Mouse (Mus musculus) macrophage (primary cell): ENCODE results near the gene Ncan. TPM values are rescaled to one million over a fixed set of nuclear protein-coding genes. Genes with fewer than 3 reads are reported as not detected.

Source experiments
- H3K27ac ChIP-seq: fragments of 350-480 bp; formaldehyde crosslinking; 2 replicates; pipeline ENCODE4 v1.9.0; 2021
- H3K36me3 ChIP-seq: fragments of 350-480 bp; formaldehyde crosslinking; 2 replicates; pipeline ENCODE4 v1.9.0; 2021; ENCODE audit errors: inconsistent target
- H3K4me3 ChIP-seq: fragments of 350-480 bp; formaldehyde crosslinking; 2 replicates; pipeline ENCODE4 v1.9.0; 2021; ENCODE audit errors: inconsistent target
- H3K79me2 ChIP-seq: fragments of 350-480 bp; formaldehyde crosslinking; 2 replicates; pipeline ENCODE4 v1.9.0; 2021; ENCODE audit errors: inconsistent target
- WGBS: methylation state at CpG from one replicate; pipeline ENCODE4 v1.1.7; 2026; ENCODE audit warnings: inconsistent platforms; ENCODE audit not compliant: missing documents; 5-methylcytosine and 5-hydroxymethylcytosine counted together
- polyA plus RNA-seq: library from polyadenylated mRNA; stranded (reverse); fragments of 250-400 nt; gene quantifications from 3 replicates; pipeline ENCODE4 v1.2.4, GENCODE M21; 2018; ENCODE audit warnings: inconsistent platforms

Gene Ncan
- polyA plus RNA-seq, 1 experiment from 2014 or later = not detected

DNA sequence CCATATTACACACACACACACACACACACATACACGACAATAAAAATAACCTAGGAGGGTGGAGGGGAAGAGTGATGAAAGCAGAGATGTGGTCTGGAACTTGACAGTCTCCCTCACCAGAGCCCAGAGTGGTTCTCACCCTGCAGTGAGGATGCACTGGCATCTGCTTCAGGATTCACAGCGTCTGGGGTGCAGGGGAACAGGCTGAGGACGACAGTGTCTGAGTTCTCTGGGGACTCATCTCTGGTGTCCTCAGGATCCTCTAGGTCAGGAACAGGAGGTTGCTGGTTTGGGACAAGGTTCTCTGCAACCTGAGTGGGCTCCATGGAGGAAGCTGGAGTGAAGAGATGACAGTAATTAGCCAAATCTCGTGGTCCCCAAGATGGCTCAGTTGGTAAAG is 17.2 kb upstream of the Ncan start:
- Histone ChIP-seq H3K36me3 (peaks cover 43% of the 10 kb centered on the region), H3K4me3 (no peak overlapping the region; the same call in 1 of the 2 replicates), H3K27ac (no peak overlapping the region), H3K79me2 (peaks cover 21% of the 10 kb centered on the region)
- 81% methylated on average over 3 of the region's 4 CpGs for WGBS

DNA sequence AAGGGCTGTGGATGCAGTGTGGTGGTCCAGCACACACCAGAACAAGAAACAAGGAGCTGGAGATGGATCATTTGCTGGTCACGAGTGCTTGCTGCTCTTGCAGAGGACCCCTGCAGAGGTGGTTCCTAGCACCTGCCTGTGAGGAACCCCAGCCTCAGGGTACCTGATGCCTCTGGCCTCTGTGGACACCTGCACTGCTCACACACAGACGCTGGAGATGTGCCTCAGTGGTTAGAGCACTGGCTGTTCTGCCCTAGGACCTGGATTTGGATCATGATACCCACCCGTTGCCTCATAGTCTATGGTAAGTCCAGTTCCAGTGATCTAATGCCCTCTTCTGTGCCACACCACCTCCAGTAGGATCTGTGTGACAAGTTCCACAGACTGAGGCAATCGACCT is 15.9 kb upstream of the Ncan start:
- 92% methylated on average over 4 of the region's 4 CpGs for WGBS
- Histone ChIP-seq H3K79me2 (peaks cover 34% of the 10 kb centered on the region), H3K27ac (no peak overlapping the region), H3K36me3 (peaks cover 34% of the 10 kb centered on the region), H3K4me3 (no peak overlapping the region)

DNA sequence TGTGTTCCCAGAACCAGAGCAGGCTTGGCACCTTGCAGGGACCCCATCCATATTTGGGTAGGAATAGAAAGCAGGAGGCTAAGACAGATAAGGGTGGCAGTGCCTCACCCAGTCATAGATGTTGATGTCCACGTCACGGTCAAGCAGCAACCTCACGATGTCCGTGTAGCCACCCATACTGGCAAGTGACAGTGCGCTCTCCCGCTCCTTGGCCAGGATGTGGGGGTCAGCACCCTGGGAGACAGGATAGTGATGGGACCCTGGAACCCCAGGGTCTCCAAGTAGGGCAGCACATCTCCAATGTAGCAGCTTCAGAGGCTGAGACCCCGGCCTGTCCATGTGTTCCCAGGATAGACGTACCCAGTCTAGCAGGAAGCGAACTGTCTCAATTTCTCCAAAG is 14.3 kb upstream of the Ncan start:
- peaks cover 25% of the 10 kb centered on the region for H3K79me2 ChIP-seq
- no peak overlapping the region for H3K27ac ChIP-seq
- no peak overlapping the region for H3K4me3 ChIP-seq
- peaks cover 34% of the 10 kb centered on the region for H3K36me3 ChIP-seq
- WGBS = 93% methylated on average over 7 of the region's 9 CpGs

DNA sequence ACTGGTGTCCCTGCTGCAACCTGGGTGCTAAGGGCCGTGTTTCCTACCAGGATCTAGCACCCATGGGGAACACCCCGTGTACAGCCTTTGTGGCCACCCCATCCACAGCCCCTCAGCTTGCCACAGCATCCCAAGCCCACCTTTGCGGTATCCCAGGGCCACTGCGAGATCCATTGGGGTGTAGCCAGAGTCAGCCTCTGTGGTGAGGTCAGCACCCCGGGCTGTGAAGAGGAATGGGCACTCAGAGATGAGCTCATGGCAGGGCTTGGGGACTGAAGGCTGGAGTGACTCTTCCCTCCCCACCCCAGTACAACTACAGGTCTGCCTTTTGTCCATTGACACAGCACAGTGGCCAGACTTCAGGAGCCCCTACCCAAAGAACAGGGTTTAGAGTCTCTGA is 13.4 kb upstream of the Ncan start:
- 99% methylated on average over 5 of the region's 5 CpGs for WGBS
- peaks cover 24% of the 10 kb centered on the region for H3K79me2 ChIP-seq
- peaks cover 34% of the 10 kb centered on the region for H3K36me3 ChIP-seq
- no peak overlapping the region for H3K27ac ChIP-seq
- no peak overlapping the region for H3K4me3 ChIP-seq

DNA sequence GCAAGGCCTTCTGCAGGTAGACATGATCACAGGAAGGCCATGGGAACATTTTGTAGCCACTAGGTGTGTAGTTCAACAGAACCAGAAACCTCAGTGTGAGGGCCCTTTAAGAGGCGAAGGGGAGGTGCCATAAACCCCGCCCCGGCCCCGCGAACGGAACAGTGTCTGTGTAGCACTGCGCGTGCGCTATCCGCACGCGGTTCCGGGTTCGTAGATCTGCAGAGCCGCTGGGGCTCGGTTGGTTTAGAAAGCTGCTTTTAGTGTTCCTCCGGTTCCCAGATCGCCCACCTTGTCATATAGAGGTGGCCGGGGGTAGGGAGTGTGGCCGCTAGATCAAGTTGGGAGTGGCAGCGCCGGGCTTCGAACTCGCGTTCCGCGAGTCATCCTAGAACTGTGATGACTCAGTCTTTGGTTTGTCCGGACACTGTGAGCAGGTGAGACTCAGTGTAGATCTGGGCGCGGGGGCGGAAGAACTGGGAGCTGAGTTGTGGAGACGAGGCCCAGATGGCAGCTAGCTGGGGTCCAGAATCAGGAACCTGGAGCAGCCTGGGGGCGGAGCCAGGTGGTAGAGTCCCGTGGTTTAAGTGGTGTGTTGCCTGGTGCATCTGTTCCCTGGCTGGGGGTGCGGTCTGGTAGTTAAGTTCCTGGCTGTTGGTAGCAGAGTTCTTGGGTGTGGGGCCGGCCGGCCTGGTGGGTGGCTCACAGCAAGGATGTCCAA is 10.7 kb upstream of the Ncan start, which contains the start of gene Nr2c2ap:
Nr2c2ap (plus strand) TSS at position 168 of the 718 bp plus-strand sequence.
- H3K79me2 ChIP-seq = peaks cover 24% of the 10 kb centered on the region
- H3K27ac ChIP-seq = peak within 1 kb of the TSS; percentile 72
- peak within 1 kb of the TSS; percentile 98 for H3K4me3 ChIP-seq
- peaks cover 30% of the 10 kb centered on the region for H3K36me3 ChIP-seq
- WGBS = 0% methylated on average over 37 of the region's 37 CpGs

DNA sequence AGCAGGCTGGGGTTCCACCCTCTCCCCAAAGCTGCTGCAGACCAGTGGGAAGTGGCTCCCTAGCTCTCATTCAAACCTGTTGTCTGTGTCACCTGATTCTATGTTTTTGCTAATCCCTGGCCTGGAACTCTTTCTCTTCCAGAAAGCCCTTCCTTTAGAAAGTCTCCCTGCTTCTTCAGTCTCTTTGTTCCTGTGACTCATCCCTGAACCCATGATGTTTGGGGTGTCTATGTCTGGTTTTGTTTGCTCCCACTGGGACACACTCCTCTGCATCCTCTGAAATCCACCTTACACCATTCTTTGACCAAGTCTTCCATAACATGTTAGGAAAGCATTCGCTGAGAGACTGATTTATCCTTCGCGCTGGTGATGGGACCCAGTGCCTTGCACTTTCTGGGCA is 9.4 kb upstream of the Ncan start:
- WGBS = 93% methylated on average over 3 of the region's 3 CpGs
- Histone ChIP-seq H3K79me2 (peaks cover 24% of the 10 kb centered on the region), H3K27ac (no peak overlapping the region), H3K4me3 (no peak overlapping the region), H3K36me3 (peaks cover 18% of the 10 kb centered on the region)

DNA sequence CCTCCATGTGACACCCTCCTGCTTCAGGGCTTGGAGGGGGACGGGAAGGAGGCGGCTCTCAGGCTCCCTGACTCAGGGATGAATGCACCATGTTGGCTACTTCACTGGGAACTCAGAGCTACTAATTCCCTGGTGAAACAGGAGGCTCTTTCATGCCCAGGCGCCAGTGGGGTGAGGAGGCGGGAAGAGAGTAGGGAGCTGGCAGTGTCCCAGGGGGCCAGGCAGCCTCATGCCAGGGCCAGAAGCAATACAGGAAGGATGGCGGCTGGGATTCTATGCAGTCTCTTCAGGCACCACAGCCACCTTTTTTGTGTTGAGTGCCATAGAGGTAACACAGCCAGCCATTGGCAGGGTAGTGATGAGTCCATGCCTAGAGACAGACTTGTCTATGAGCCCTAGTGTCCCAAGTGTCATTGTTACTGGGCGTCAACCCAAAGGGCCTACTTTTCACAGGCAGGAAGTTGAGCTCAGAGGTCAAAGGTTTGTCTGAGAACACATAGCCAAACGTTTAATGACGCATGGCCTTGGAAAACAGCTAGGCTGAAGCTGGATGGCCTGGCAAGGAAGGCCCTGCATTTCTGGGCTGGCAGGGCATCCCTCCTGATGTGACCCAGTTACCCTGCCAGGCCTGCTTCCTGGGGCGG is 8.8 kb upstream of the Ncan start:
- Histone ChIP-seq H3K4me3 (no peak overlapping the region), H3K27ac (no peak overlapping the region), H3K79me2 (peaks cover 24% of the 10 kb centered on the region), H3K36me3 (peaks cover 12% of the 10 kb centered on the region)
- WGBS = 87% methylated on average over 9 of the region's 9 CpGs

DNA sequence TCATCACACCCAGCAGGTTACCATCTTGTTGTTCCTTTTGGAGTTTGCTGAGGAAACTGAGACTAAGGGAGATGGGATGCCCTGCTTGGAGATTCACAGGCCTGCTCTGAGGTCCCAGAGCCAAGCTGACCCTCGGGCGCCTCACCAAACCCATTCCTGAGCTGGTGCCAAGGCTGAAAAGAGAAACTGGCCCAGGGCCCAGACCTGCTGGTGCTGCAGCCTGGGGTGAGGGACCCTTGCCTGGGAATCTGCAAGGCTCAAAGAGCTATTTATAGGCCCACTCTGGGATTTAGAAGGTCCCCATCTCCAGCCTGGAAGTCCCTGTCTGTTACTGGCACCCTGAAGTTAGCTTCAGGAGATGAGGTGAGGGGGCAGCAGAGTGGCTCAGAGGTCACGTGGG is 7.8 kb upstream of the Ncan start:
- WGBS = 87% methylated on average over 3 of the region's 3 CpGs
- Histone ChIP-seq H3K36me3 (peaks cover 2% of the 10 kb centered on the region), H3K27ac (no peak overlapping the region), H3K79me2 (peaks cover 22% of the 10 kb centered on the region), H3K4me3 (no peak overlapping the region)

DNA sequence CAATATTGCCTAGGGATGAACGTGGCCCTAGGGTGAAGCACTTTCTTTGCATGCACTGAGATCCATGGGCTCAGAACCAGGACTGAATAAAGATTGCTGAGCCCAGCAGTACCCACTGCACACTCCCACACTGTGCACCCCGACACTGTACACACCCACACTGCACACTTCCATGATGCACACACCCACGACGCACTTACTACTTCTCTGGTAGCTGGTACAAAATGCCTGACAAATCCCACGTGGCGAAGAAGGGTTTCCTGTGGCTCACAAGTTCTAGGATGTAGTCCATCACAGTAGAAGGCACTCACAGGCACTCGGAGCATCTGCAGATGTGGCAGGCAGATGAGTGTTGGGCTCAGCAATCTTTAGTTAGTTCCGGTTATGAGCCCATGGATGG is 4.3 kb upstream of the Ncan start:
- Histone ChIP-seq H3K4me3 (no peak overlapping the region), H3K27ac (no peak overlapping the region)
- 67% methylated on average over 8 of the region's 8 CpGs for WGBS

DNA sequence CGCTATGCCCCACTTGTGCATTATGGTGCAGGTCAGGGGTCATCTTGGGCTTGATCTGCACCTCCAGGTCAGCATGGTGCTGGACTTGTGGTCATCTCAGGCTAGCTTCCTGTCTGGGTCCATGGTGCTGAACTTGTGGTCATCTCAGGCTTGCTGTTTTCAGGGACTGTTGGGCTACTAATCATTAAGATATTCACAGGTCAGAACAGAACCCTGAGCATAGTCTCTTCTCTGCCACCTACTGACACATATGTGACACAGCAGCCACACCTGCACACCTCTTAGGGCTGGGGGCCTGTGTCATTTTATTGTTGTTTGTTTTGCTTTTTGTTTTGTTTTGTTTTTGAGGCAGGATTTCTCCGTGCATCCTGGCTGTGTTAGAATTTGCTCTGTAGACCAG is 2.2 kb upstream of the Ncan start:
- WGBS = 60% methylated on average over 2 of the region's 2 CpGs
- Histone ChIP-seq H3K79me2 (no peaks in the 10 kb centered on the region), H3K27ac (no peak overlapping the region), H3K4me3 (no peak overlapping the region), H3K36me3 (no peaks in the 10 kb centered on the region)

More for the DNA sequence above, 4.3 kb upstream of the Ncan start:
- no peaks in the 10 kb centered on the region for H3K36me3 ChIP-seq
- no peaks in the 10 kb centered on the region for H3K79me2 ChIP-seq

DNA sequence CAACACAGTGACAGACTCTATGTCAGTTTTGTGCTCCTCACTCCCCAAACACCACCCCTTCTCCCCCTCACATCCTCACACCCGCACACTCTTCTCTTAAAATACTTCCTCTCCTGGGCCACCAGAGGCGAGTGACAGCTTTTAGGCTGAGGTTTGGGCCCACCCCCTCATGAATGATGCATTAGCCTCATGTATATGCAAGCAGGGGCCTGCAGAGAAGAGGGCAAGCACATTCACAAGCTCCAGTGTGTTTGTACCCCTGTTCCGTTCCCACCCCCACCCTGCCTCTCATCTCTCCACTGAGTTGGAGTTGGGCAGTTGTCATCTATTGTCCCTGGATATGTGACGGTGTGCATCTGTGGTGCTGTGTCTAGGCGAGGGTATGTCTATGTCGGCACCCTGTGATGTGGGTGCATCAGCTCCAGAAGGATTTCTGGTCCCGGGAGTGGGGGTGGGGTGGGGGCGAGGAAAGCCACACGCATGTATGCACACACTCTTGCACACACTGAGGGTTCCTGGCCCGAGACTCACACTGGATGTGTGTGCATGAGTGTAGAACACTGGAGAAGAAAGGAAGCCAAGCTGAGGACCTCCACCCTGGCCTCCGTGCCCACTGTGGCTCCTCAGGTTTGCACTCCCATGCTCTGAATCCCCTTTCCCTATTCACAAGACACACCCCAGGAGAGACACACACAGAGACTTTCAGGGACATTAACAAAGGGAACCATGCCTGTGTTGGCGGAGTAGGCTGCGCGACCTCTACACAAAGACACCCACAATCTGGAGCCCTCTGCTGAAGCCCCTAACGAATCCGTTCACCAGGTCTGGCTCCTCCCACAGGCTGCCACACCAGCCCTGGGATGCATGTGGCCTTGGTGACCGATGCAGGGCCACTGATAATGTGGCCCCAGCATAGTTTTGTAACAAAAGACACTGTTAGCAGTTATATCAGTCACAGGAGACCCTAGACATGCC is 1.7 kb downstream of the Ncan start:
- no peak overlapping the region for H3K27ac ChIP-seq
- no peaks in the 10 kb centered on the region for H3K36me3 ChIP-seq
- no peak overlapping the region for H3K4me3 ChIP-seq
- no peaks in the 10 kb centered on the region for H3K79me2 ChIP-seq
- WGBS = 12% methylated on average over 15 of the region's 17 CpGs

DNA sequence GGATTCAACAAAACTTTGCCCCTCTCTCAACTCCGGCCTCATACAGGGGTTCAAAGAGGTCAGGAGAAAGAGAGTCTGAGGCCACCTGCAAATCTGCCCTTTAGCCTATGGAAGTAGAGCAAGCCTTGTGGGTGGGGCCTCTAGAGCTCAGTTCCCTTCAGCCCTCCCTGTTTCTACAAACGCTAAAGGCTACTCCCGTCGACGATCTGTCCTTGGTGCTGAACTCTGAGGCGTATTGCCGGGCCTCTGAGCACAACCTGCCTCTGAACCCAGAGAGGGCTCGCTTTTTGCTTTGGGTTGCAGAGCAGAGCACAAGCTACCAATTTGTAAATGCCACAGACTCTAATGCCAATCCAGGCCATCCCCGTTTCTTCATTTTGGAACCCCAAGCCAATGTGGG is 3.1 kb downstream of the Ncan start:
- 11% methylated on average over 9 of the region's 9 CpGs for WGBS
- H3K4me3 ChIP-seq = no peak overlapping the region
- H3K27ac ChIP-seq = no peak overlapping the region
- no peaks in the 10 kb centered on the region for H3K79me2 ChIP-seq
- H3K36me3 ChIP-seq = no peaks in the 10 kb centered on the region

DNA sequence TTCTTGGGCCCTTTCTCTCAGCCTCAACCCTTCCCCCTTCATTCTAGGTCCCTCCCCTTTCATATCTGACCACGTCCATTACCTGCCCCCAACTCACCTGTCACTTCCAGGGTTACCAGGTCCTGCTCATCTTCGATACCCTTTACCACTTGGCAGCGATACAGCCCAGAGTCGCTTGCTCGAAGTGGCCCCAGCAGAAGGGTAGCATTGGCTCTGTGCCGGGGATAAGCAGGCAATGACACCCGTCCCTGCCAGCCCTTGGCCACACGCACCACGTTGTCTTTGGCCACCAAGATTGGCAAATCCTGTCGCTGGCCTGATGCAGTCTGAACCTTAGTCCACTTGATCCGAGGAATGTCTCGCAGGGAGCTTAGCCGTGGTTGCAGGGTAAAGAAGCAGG is 5.8 kb downstream of the Ncan start:
- Histone ChIP-seq H3K36me3 (no peaks in the 10 kb centered on the region), H3K79me2 (no peaks in the 10 kb centered on the region), H3K4me3 (no peak overlapping the region), H3K27ac (no peak overlapping the region)
- 74% methylated on average over 13 of the region's 13 CpGs for WGBS

DNA sequence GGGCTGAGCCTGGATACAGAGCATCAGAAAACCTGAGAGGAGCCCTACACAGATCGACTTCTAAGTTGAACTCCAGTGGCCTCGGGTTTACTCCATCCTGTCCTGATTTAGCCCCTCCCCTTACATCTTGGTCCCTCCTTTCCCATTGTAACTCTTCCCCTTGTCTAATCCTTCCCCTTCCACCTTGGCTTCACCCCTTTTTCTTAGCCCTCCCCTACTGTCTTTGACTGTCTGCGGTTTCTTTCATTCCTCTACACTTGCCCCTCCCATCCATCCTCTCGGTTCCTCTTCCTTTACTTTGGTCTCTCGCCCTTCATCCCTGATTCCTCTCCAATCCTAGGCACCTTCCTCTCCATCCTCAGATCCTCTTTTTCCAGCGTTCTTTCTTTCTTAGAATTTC is 6.2 kb downstream of the Ncan start:
- no peaks in the 10 kb centered on the region for H3K36me3 ChIP-seq
- H3K4me3 ChIP-seq = no peak overlapping the region
- 3% methylated on average over 6 of the region's 6 CpGs for WGBS
- H3K27ac ChIP-seq = no peak overlapping the region
- no peaks in the 10 kb centered on the region for H3K79me2 ChIP-seq
